Mouse (Mus musculus): ENCODE data around the gene Elk3. TPM values are rescaled to one million over a fixed set of nuclear protein-coding genes. Genes with fewer than 3 reads are reported as not detected.

Gene Elk3
- polyA plus RNA-seq, 1 experiment from 2014 or later, result 23.6 TPM

GRCm38 (mm10) chr10:93353545-93354326 is 42.8 kb upstream of the Elk3 start:
- no peak overlapping the region for H3K27ac ChIP-seq (ENCODE audit: low read length)
- no peaks in the 10 kb centered on the region for H3K36me3 ChIP-seq (ENCODE audit: control insufficient read depth, insufficient read depth, low read length)
- no peaks in the 10 kb centered on the region for H3K4me1 ChIP-seq (ENCODE audit: control insufficient read depth, insufficient read depth, low read length)

DNA sequence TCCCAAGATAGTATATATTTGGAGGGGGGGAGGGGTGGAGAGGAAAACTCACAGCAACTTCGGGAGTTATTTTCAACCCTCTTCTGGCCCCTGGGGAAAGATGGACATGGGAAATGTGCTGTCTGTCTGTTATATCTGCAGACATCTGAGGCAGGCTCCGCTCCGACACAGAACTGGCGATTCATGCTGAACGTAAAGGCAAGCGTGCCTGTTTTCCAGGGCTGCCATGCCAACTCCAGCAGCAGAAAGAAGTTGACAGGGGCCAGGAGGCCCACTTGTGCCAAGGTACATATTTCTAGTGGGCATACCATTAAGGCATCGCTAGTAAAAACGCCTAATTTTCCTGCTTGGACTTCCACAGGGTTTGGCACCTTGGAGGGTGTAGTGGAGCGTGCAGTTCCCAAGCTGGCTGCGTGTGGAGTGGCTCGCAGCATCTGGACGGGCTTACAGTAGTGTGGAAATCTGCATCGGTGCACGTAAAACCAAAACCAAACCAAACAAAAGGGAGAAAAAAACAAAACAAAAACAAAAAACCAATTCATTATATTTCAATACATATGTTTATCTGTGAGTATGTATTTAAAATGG is 37.1 kb upstream of the Elk3 start:
- ATAC-seq (ENCODE audit: insufficient read depth, low FRiP score), result no peak
- H3K4me2 ChIP-seq (ENCODE audit: low read depth, low read length), result no peak overlapping the region
- H3K4me3 ChIP-seq (replicated peaks; ENCODE audit: low read length), result no peak overlapping the region
- H3K27me3 ChIP-seq (ENCODE audit: control insufficient read depth, insufficient read depth, low read length), result no peaks in the 10 kb centered on the region
- no peak overlapping the region for H3K27ac ChIP-seq (ENCODE audit: low read length)
- no peaks in the 10 kb centered on the region for H3K4me1 ChIP-seq (ENCODE audit: control insufficient read depth, insufficient read depth, low read length)
- 72% methylated on average over 14 of the region's 14 CpGs for WGBS
- no peaks in the 10 kb centered on the region for H3K36me3 ChIP-seq (ENCODE audit: control insufficient read depth, insufficient read depth, low read length)
- no peaks in the 10 kb centered on the region for H3K9me3 ChIP-seq (replicated peaks; ENCODE audit: control insufficient read depth, low read length)
- no peak overlapping the region for H3K9ac ChIP-seq (ENCODE audit: low read length)

More at GRCm38 (mm10) chr10:93353545-93354326, 42.8 kb upstream of the Elk3 start:
- Histone ChIP-seq H3K27me3 (ENCODE audit: control insufficient read depth, insufficient read depth, low read length) (no peaks in the 10 kb centered on the region), H3K9me3 (replicated peaks; ENCODE audit: control insufficient read depth, low read length) (no peaks in the 10 kb centered on the region), H3K4me3 (replicated peaks; ENCODE audit: low read length) (no peak overlapping the region), H3K9ac (ENCODE audit: low read length) (no peak overlapping the region), H3K4me2 (ENCODE audit: low read depth, low read length) (no peak overlapping the region)
- 83% methylated on average over 10 of the region's 10 CpGs for WGBS
- no peak for ATAC-seq (ENCODE audit: insufficient read depth, low FRiP score)

DNA sequence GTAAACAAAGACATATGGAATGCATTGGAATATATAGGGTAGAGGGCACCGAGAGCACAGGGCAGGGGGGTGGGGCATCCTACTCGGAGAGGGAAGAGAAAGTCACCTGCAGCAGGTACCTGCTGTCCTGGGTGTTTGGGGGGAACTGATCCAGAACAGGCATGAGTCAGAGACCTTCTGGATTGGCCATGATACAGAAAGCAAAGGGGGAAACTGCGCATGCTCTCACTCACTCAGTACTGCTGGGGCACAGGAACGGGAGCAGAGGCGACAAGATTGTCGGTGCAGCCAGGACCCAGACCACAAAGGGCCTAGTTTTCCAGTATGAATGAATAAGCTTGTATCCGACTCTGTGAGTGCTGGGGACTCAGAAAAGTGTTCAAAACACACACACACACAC is 36.5 kb upstream of the Elk3 start:
- Histone ChIP-seq H3K27me3 (ENCODE audit: control insufficient read depth, insufficient read depth, low read length) (no peaks in the 10 kb centered on the region), H3K4me3 (replicated peaks; ENCODE audit: low read length) (no peak overlapping the region), H3K27ac (ENCODE audit: low read length) (no peak overlapping the region), H3K9ac (ENCODE audit: low read length) (no peak overlapping the region), H3K36me3 (ENCODE audit: control insufficient read depth, insufficient read depth, low read length) (no peaks in the 10 kb centered on the region), H3K9me3 (replicated peaks; ENCODE audit: control insufficient read depth, low read length) (no peaks in the 10 kb centered on the region), H3K4me1 (ENCODE audit: control insufficient read depth, insufficient read depth, low read length) (no peaks in the 10 kb centered on the region), H3K4me2 (ENCODE audit: low read depth, low read length) (no peak overlapping the region)
- 45% methylated on average over 7 of the region's 7 CpGs for WGBS
- no peak; the same call in 1 of the 2 replicates for ATAC-seq (ENCODE audit: insufficient read depth, low FRiP score)

- WGBS, result 77% methylated on average over 9 of the region's 9 CpGs
- Histone ChIP-seq H3K9ac (ENCODE audit: low read length) (no peak overlapping the region), H3K36me3 (ENCODE audit: control insufficient read depth, insufficient read depth, low read length) (no peaks in the 10 kb centered on the region), H3K4me1 (ENCODE audit: control insufficient read depth, insufficient read depth, low read length) (no peaks in the 10 kb centered on the region), H3K4me3 (replicated peaks; ENCODE audit: low read length) (no peak overlapping the region), H3K27ac (ENCODE audit: low read length) (no peak overlapping the region), H3K4me2 (ENCODE audit: low read depth, low read length) (no peak overlapping the region), H3K27me3 (ENCODE audit: control insufficient read depth, insufficient read depth, low read length) (no peaks in the 10 kb centered on the region), H3K9me3 (replicated peaks; ENCODE audit: control insufficient read depth, low read length) (no peaks in the 10 kb centered on the region)
- no peak for ATAC-seq (ENCODE audit: insufficient read depth, low FRiP score)
These were observed 35.4 kb upstream of the Elk3 start for GRCm38 (mm10) chr10:93346208-93346936.

DNA sequence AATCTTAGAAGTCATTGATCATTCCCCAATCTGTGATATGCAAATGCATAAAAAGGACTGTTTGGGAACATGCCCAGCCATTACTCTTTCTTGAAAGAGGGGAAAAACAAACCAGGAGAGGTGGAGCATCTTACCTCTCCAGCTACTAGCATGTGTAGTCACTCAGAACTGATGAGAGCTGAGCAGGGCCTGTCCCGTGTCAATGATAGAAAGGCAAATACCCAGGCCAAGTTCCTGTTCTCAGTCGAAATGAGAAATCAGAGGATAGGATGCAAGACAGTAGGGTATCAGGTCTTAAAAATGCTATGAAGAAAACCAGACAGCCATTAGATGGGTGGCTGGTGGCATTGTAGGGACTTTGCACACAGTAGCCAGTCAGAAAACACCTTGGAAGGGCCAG is 34.6 kb upstream of the Elk3 start:
- no peak overlapping the region for H3K9ac ChIP-seq (ENCODE audit: low read length)
- H3K27me3 ChIP-seq (ENCODE audit: control insufficient read depth, insufficient read depth, low read length), result no peaks in the 10 kb centered on the region
- no peak overlapping the region for H3K4me2 ChIP-seq (ENCODE audit: low read depth, low read length)
- WGBS, result 70% methylated on average over 2 of the region's 2 CpGs
- H3K27ac ChIP-seq (ENCODE audit: low read length), result no peak overlapping the region
- H3K36me3 ChIP-seq (ENCODE audit: control insufficient read depth, insufficient read depth, low read length), result no peaks in the 10 kb centered on the region
- ATAC-seq (ENCODE audit: insufficient read depth, low FRiP score), result no peak
- H3K4me1 ChIP-seq (ENCODE audit: control insufficient read depth, insufficient read depth, low read length), result no peaks in the 10 kb centered on the region
- H3K9me3 ChIP-seq (replicated peaks; ENCODE audit: control insufficient read depth, low read length), result peaks cover 5% of the 10 kb centered on the region; the same call in 1 of the 2 replicates
- H3K4me3 ChIP-seq (replicated peaks; ENCODE audit: low read length), result no peak overlapping the region

DNA sequence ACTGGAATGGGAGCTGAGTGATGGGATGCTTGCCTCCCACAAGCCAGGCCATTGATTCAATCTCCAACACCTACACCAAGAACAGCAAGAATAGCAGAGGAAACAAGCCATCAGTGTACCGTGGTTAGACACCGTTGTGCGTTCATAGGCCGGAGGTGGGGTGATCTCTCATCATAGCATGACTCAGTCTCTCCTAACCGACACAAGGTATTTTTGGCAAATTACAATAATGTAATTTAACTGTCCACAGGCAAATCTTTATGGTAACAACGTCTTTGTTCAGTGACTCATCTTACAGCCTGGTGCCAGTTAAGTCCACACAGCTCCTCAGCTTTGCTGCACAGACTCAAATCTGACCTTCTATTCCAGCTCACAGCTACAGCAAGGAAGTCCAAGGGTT is 32.5 kb upstream of the Elk3 start:
- 85% methylated on average over 6 of the region's 6 CpGs for WGBS
- Histone ChIP-seq H3K9me3 (replicated peaks; ENCODE audit: control insufficient read depth, low read length) (peaks cover 9% of the 10 kb centered on the region; the same call in 1 of the 2 replicates), H3K4me3 (replicated peaks; ENCODE audit: low read length) (no peak overlapping the region), H3K27ac (ENCODE audit: low read length) (no peak overlapping the region), H3K4me2 (ENCODE audit: low read depth, low read length) (no peak overlapping the region), H3K9ac (ENCODE audit: low read length) (no peak overlapping the region), H3K4me1 (ENCODE audit: control insufficient read depth, insufficient read depth, low read length) (no peaks in the 10 kb centered on the region), H3K27me3 (ENCODE audit: control insufficient read depth, insufficient read depth, low read length) (no peaks in the 10 kb centered on the region), H3K36me3 (ENCODE audit: control insufficient read depth, insufficient read depth, low read length) (no peaks in the 10 kb centered on the region)
- ATAC-seq (ENCODE audit: insufficient read depth, low FRiP score), result no peak

DNA sequence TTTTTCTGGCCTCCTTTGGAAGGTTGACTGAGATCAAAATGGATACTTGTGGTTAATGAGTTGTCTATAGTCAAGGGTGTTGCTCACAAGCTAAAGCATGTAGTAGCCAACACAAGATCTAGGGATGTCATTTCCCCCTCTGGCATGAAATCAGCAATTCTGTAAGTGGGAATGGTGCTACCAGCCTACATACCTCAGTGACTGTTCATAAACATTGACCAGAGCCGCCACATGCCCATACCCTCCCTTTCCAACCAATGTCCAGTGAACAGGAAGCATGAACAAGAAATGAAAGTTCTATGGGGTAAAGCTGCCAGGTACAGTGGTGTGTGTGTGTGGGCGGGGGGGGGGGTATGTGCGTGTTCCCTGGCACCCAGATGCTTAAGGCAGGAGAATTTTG is 32.1 kb upstream of the Elk3 start:
- Histone ChIP-seq H3K4me3 (replicated peaks; ENCODE audit: low read length) (no peak overlapping the region), H3K27me3 (ENCODE audit: control insufficient read depth, insufficient read depth, low read length) (no peaks in the 10 kb centered on the region), H3K4me2 (ENCODE audit: low read depth, low read length) (no peak overlapping the region), H3K9me3 (replicated peaks; ENCODE audit: control insufficient read depth, low read length) (peaks cover 9% of the 10 kb centered on the region; the same call in 1 of the 2 replicates), H3K36me3 (ENCODE audit: control insufficient read depth, insufficient read depth, low read length) (no peaks in the 10 kb centered on the region), H3K4me1 (ENCODE audit: control insufficient read depth, insufficient read depth, low read length) (no peaks in the 10 kb centered on the region), H3K27ac (ENCODE audit: low read length) (no peak overlapping the region), H3K9ac (ENCODE audit: low read length) (no peak overlapping the region)
- no peak for ATAC-seq (ENCODE audit: insufficient read depth, low FRiP score)
- 72% methylated on average over 3 of the region's 3 CpGs for WGBS

DNA sequence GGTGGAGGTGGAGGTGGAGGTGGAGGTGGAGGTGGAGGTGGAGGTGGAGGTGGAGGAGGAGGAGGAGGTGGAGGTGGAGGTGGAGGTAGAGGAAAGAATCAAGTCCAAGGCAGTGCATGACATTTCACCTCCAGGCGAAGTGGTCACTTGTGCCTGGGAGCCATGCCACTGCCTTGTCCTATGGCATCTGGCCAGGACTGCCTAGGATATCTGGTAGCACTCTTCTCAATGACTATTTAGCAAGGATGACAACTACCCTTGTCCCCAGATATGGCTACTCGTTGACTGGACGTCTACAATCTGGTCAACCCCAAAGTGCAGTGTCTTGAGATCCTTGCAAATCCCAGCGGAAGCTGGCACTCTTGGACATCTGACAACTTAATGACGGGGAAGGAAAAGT is 27.6 kb upstream of the Elk3 start:
- H3K4me1 ChIP-seq (ENCODE audit: control insufficient read depth, insufficient read depth, low read length), result no peaks in the 10 kb centered on the region
- no peak overlapping the region for H3K9ac ChIP-seq (ENCODE audit: low read length)
- 75% methylated on average over 5 of the region's 5 CpGs for WGBS
- H3K9me3 ChIP-seq (replicated peaks; ENCODE audit: control insufficient read depth, low read length), result peaks cover 9% of the 10 kb centered on the region; the same call in 1 of the 2 replicates
- H3K27ac ChIP-seq (ENCODE audit: low read length), result no peak overlapping the region
- H3K27me3 ChIP-seq (ENCODE audit: control insufficient read depth, insufficient read depth, low read length), result no peaks in the 10 kb centered on the region
- ATAC-seq (ENCODE audit: insufficient read depth, low FRiP score), result no peak
- H3K4me3 ChIP-seq (replicated peaks; ENCODE audit: low read length), result no peak overlapping the region
- no peaks in the 10 kb centered on the region for H3K36me3 ChIP-seq (ENCODE audit: control insufficient read depth, insufficient read depth, low read length)
- H3K4me2 ChIP-seq (ENCODE audit: low read depth, low read length), result no peak overlapping the region

- Histone ChIP-seq H3K4me2 (ENCODE audit: low read depth, low read length) (no peak overlapping the region), H3K27ac (ENCODE audit: low read length) (peak overlapping the region; percentile 25; the same call in 1 of the 2 replicates), H3K4me1 (ENCODE audit: control insufficient read depth, insufficient read depth, low read length) (no peaks in the 10 kb centered on the region), H3K36me3 (ENCODE audit: control insufficient read depth, insufficient read depth, low read length) (no peaks in the 10 kb centered on the region), H3K4me3 (replicated peaks; ENCODE audit: low read length) (no peak overlapping the region), H3K9ac (ENCODE audit: low read length) (no peak overlapping the region), H3K27me3 (ENCODE audit: control insufficient read depth, insufficient read depth, low read length) (no peaks in the 10 kb centered on the region), H3K9me3 (replicated peaks; ENCODE audit: control insufficient read depth, low read length) (peaks cover 9% of the 10 kb centered on the region; the same call in 1 of the 2 replicates)
- ATAC-seq (ENCODE audit: insufficient read depth, low FRiP score), result no peak
- 41% methylated on average over 6 of the region's 6 CpGs for WGBS
These were observed 25.6 kb upstream of the Elk3 start for GRCm38 (mm10) chr10:93336462-93336931.

Measured in stomach, embryonic 16.5 days (tissue).